Mouse (Mus musculus): ENCODE measurements around the gene Sp100. TPM values are rescaled to one million over a fixed set of nuclear protein-coding genes. Genes with fewer than 3 reads are reported as not detected.
A peak's percentile ranks its signal among the peaks of the same experiment; 100 is the strongest.

The Sp100 gene
- total and polyA plus RNA-seq, 2 experiments from 2014 or later: 1.1 to 2.2 TPM

- no peak overlapping the region for H3K9ac ChIP-seq (replicated peaks; ENCODE audit: low read length, poor library complexity, severe bottlenecking)
- no peak for ATAC-seq (ENCODE audit: low FRiP score)
- TF ChIP-seq CTCF (IDR thresholded peaks at IDR 0.05): no peak
- H3K27me3 ChIP-seq (ENCODE audit: insufficient read depth, low read length): no peaks in the 10 kb centered on the region
- H3K36me3 ChIP-seq (ENCODE audit: insufficient read depth, low read length): no peaks in the 10 kb centered on the region
- WGBS: 87% methylated on average over 3 of the region's 3 CpGs
- H3K4me1 ChIP-seq (ENCODE audit: insufficient read depth, low read length): no peaks in the 10 kb centered on the region
- no peaks in the 10 kb centered on the region for H3K9me3 ChIP-seq (ENCODE audit: low read length)
- H3K4me3 ChIP-seq (ENCODE audit: low read depth, low read length): no peak overlapping the region
- no peak for DNase-seq (ENCODE audit: low spot score)
- H3K27ac ChIP-seq (ENCODE audit: low read depth, low read length): no peak overlapping the region
- no peak overlapping the region for H3K4me2 ChIP-seq (ENCODE audit: low read depth, low read length, poor library complexity, severe bottlenecking)
Observed at GRCm38 (mm10) chr1:85695646-85696045, 45.9 kb downstream of the Sp100 start.

- H3K4me1 ChIP-seq (ENCODE audit: insufficient read depth, low read length): no peaks in the 10 kb centered on the region
- TF ChIP-seq CTCF (IDR thresholded peaks at IDR 0.05): no peak
- H3K9me3 ChIP-seq (ENCODE audit: low read length): no peaks in the 10 kb centered on the region
- no peak overlapping the region for H3K9ac ChIP-seq (replicated peaks; ENCODE audit: low read length, poor library complexity, severe bottlenecking)
- DNase-seq (ENCODE audit: low spot score) (no peak), ATAC-seq (ENCODE audit: low FRiP score) (no peak)
- no peak overlapping the region for H3K4me2 ChIP-seq (ENCODE audit: low read depth, low read length, poor library complexity, severe bottlenecking)
- H3K27me3 ChIP-seq (ENCODE audit: insufficient read depth, low read length): no peaks in the 10 kb centered on the region
- no peak overlapping the region for H3K27ac ChIP-seq (ENCODE audit: low read depth, low read length)
- no peak overlapping the region for H3K4me3 ChIP-seq (ENCODE audit: low read depth, low read length)
- no peaks in the 10 kb centered on the region for H3K36me3 ChIP-seq (ENCODE audit: insufficient read depth, low read length)
- 81% methylated on average over 4 of the region's 4 CpGs for WGBS
Observed at GRCm38 (mm10) chr1:85697721-85698493, 48.1 kb downstream of the Sp100 start.

GRCm38 (mm10) chr1:85702531-85702930 lies 52.7 kb downstream of the Sp100 start:
- no peak overlapping the region for H3K27ac ChIP-seq (ENCODE audit: low read depth, low read length)
- DNase-seq (ENCODE audit: low spot score) (no peak), ATAC-seq (ENCODE audit: low FRiP score) (no peak)
- 71% methylated on average over 4 of the region's 4 CpGs for WGBS
- H3K4me2 ChIP-seq (ENCODE audit: low read depth, low read length, poor library complexity, severe bottlenecking): no peak overlapping the region
- H3K27me3 ChIP-seq (ENCODE audit: insufficient read depth, low read length): no peaks in the 10 kb centered on the region
- H3K36me3 ChIP-seq (ENCODE audit: insufficient read depth, low read length): no peaks in the 10 kb centered on the region
- no peak overlapping the region for H3K4me3 ChIP-seq (ENCODE audit: low read depth, low read length)
- no peak overlapping the region for H3K9ac ChIP-seq (replicated peaks; ENCODE audit: low read length, poor library complexity, severe bottlenecking)
- no peak for TF ChIP-seq CTCF (IDR thresholded peaks at IDR 0.05)
- H3K4me1 ChIP-seq (ENCODE audit: insufficient read depth, low read length): no peaks in the 10 kb centered on the region
- H3K9me3 ChIP-seq (ENCODE audit: low read length): no peaks in the 10 kb centered on the region

GRCm38 (mm10) chr1:85703245-85704186 lies 53.7 kb downstream of the Sp100 start:
- Histone ChIP-seq H3K36me3 (ENCODE audit: insufficient read depth, low read length) (no peaks in the 10 kb centered on the region), H3K27me3 (ENCODE audit: insufficient read depth, low read length) (no peaks in the 10 kb centered on the region), H3K4me2 (ENCODE audit: low read depth, low read length, poor library complexity, severe bottlenecking) (peak overlapping the region; percentile 50), H3K9ac (replicated peaks; ENCODE audit: low read length, poor library complexity, severe bottlenecking) (no peak overlapping the region), H3K27ac (ENCODE audit: low read depth, low read length) (peak overlapping the region; percentile 65), H3K9me3 (ENCODE audit: low read length) (no peaks in the 10 kb centered on the region), H3K4me3 (ENCODE audit: low read depth, low read length) (peak overlapping the region; percentile 28), H3K4me1 (ENCODE audit: insufficient read depth, low read length) (no peaks in the 10 kb centered on the region)
- no peak for TF ChIP-seq CTCF (IDR thresholded peaks at IDR 0.05)
- 31% methylated on average over 22 of the region's 22 CpGs for WGBS
- ATAC-seq (ENCODE audit: low FRiP score) (peak; percentile 99), DNase-seq (ENCODE audit: low spot score) (peak; percentile 87)

- Histone ChIP-seq H3K4me3 (ENCODE audit: low read depth, low read length) (no peak overlapping the region), H3K4me1 (ENCODE audit: insufficient read depth, low read length) (no peaks in the 10 kb centered on the region), H3K9me3 (ENCODE audit: low read length) (no peaks in the 10 kb centered on the region), H3K27ac (ENCODE audit: low read depth, low read length) (no peak overlapping the region), H3K27me3 (ENCODE audit: insufficient read depth, low read length) (no peaks in the 10 kb centered on the region), H3K36me3 (ENCODE audit: insufficient read depth, low read length) (no peaks in the 10 kb centered on the region), H3K4me2 (ENCODE audit: low read depth, low read length, poor library complexity, severe bottlenecking) (no peak overlapping the region), H3K9ac (replicated peaks; ENCODE audit: low read length, poor library complexity, severe bottlenecking) (no peak overlapping the region)
- TF ChIP-seq CTCF (IDR thresholded peaks at IDR 0.05): no peak
- 97% methylated on average over 1 of the region's 1 CpGs for WGBS
- DNase-seq (ENCODE audit: low spot score) (no peak), ATAC-seq (ENCODE audit: low FRiP score) (no peak)
Observed at GRCm38 (mm10) chr1:85705552-85705951, 55.8 kb downstream of the Sp100 start.

- WGBS: 91% methylated on average over 2 of the region's 2 CpGs
- ATAC-seq (ENCODE audit: low FRiP score) (no peak), DNase-seq (ENCODE audit: low spot score) (no peak)
- Histone ChIP-seq H3K9me3 (ENCODE audit: low read length) (no peaks in the 10 kb centered on the region), H3K4me1 (ENCODE audit: insufficient read depth, low read length) (no peaks in the 10 kb centered on the region), H3K4me3 (ENCODE audit: low read depth, low read length) (no peak overlapping the region), H3K27me3 (ENCODE audit: insufficient read depth, low read length) (no peaks in the 10 kb centered on the region), H3K4me2 (ENCODE audit: low read depth, low read length, poor library complexity, severe bottlenecking) (no peak overlapping the region), H3K27ac (ENCODE audit: low read depth, low read length) (no peak overlapping the region), H3K9ac (replicated peaks; ENCODE audit: low read length, poor library complexity, severe bottlenecking) (no peak overlapping the region), H3K36me3 (ENCODE audit: insufficient read depth, low read length) (no peaks in the 10 kb centered on the region)
- no peak for TF ChIP-seq CTCF (IDR thresholded peaks at IDR 0.05)
Observed at GRCm38 (mm10) chr1:85706754-85707153, 57.0 kb downstream of the Sp100 start.
